ENCODE assay signal across 12 mouse cellular contexts in genomic region chr5:139581308-139581868, GRCm38 (mm10). TPM values are rescaled to one million over a fixed set of nuclear protein-coding genes. Genes with fewer than 3 reads are reported as not detected.
DNase-seq lines count a peak whose midpoint lies in the region; ATAC-seq and TF ChIP-seq lines count a peak whose summit lies in the region.
"Had no signal": no experiment of that assay in that cellular context is flagged by ENCODE, and none has a peak within 500 bp of the region (broad histone marks: within the 10 kb centered on the region; RNA-seq: fewer than 3 reads in every experiment).

No protein-coding gene starts in this region.

- intact Hi-C loops in heart, postnatal 36 days (cut with DNase I), result no loop called here

- H3K27ac ChIP-seq in kidney, postnatal 0 days, result peak overlapping the region; percentile 8; the same call in 1 of the 2 replicates
- no peak overlapping the region for H3K27ac ChIP-seq in forebrain, embryonic 10.5 days
- H3K27ac ChIP-seq in hindbrain, embryonic 16.5 days (ENCODE audit: low read depth, low read length), result 0 out of 2 replicates have a peak overlapping the region, but pooled peaks have one; percentile 17
- H3K27ac ChIP-seq in neural tube, embryonic 14.5 days (ENCODE audit: low read depth, low read length), result no peak overlapping the region
- H3K27ac ChIP-seq: macrophage had no signal

- no peak overlapping the region for H3K4me2 ChIP-seq in kidney, postnatal 0 days (ENCODE audit: low read length)
- 0 out of 2 replicates have a peak overlapping the region, but pooled peaks have one; percentile 11 for H3K4me2 ChIP-seq in hindbrain, embryonic 16.5 days (ENCODE audit: low read length)
- no peak overlapping the region for H3K4me2 ChIP-seq in neural tube, embryonic 14.5 days (ENCODE audit: low read depth, low read length)

- DNase-seq in kidney, postnatal 0 days (ENCODE audit: low spot score), result peak; percentile 68
- no peak for DNase-seq in kidney, postnatal 25 days
- DNase-seq in forebrain, embryonic 10.5 days (ENCODE audit: extremely low spot score, low spot score), result no peak
- DNase-seq in thymus, adult 18-20 months, result no peak
- no peak for DNase-seq in heart, postnatal 36 days
- no peak for DNase-seq in frontal cortex, postnatal 25 days (ENCODE audit: low spot score in 2 of 2)

- H3K4me1 ChIP-seq in kidney, postnatal 0 days (replicated peaks; ENCODE audit: insufficient read depth, low read length), result peaks cover 4% of the 10 kb centered on the region; the same call in 1 of the 2 replicates
- peaks cover 48% of the 10 kb centered on the region for H3K4me1 ChIP-seq in forebrain, embryonic 10.5 days
- H3K4me1 ChIP-seq in hindbrain, embryonic 16.5 days (ENCODE audit: control insufficient read depth, insufficient read depth, low read depth, low read length), result peaks cover 17% of the 10 kb centered on the region
- H3K4me1 ChIP-seq in neural tube, embryonic 14.5 days (ENCODE audit: control insufficient read depth, insufficient read depth, low read length), result peaks cover 14% of the 10 kb centered on the region

- TF ChIP-seq CTCF in kidney, postnatal 0 days (IDR thresholded peaks at IDR 0.05; ENCODE audit: low read depth), result peak; percentile 46; the same call in 1 of the 2 replicates

- H3K27me3 ChIP-seq in kidney, postnatal 0 days (ENCODE audit: insufficient read depth, low read length), result peaks cover 30% of the 10 kb centered on the region
- peaks cover 89% of the 10 kb centered on the region for H3K27me3 ChIP-seq in forebrain, embryonic 10.5 days (ENCODE audit: poor library complexity, severe bottlenecking)
- H3K27me3 ChIP-seq in hindbrain, embryonic 16.5 days (replicated peaks; ENCODE audit: control insufficient read depth, insufficient read depth, low read length), result peaks cover 6% of the 10 kb centered on the region
- H3K27me3 ChIP-seq in neural tube, embryonic 14.5 days (ENCODE audit: control insufficient read depth, insufficient read depth, low read length), result no peaks in the 10 kb centered on the region

- no peak overlapping the region for H3K9ac ChIP-seq in kidney, postnatal 0 days (ENCODE audit: low read depth, low read length)
- peak overlapping the region; percentile 37; the same call in 1 of the 2 replicates for H3K9ac ChIP-seq in hindbrain, embryonic 16.5 days (ENCODE audit: low read depth, low read length)
- H3K9ac ChIP-seq in neural tube, embryonic 14.5 days (replicated peaks; ENCODE audit: low read depth, low read length), result no peak overlapping the region

- no peaks in the 10 kb centered on the region for H3K9me3 ChIP-seq in kidney, postnatal 0 days (replicated peaks; ENCODE audit: low read length)
- peaks cover 11% of the 10 kb centered on the region; the same call in 1 of the 2 replicates for H3K9me3 ChIP-seq in forebrain, embryonic 10.5 days
- no peaks in the 10 kb centered on the region; the same call in 1 of the 2 replicates for H3K9me3 ChIP-seq in hindbrain, embryonic 16.5 days (ENCODE audit: control insufficient read depth, low read length)
- H3K9me3 ChIP-seq in neural tube, embryonic 14.5 days (ENCODE audit: control insufficient read depth, low read length), result no peaks in the 10 kb centered on the region

- 4% methylated on average over 10 of the region's 10 CpGs for WGBS in kidney, postnatal 0 days
- WGBS in forebrain, embryonic 10.5 days, result 5% methylated on average over 10 of the region's 10 CpGs
- 7% methylated on average over 10 of the region's 10 CpGs for WGBS in hindbrain, embryonic 16.5 days
- 3% methylated on average over 10 of the region's 10 CpGs for WGBS in neural tube, embryonic 14.5 days

- ATAC-seq in kidney, postnatal 0 days (replicated peaks; ENCODE audit: low FRiP score, low read depth), result peak; percentile 69
- no peak for ATAC-seq in hindbrain, embryonic 16.5 days
- peak; percentile 65; the same call in 1 of the 2 replicates for ATAC-seq in neural tube, embryonic 14.5 days (ENCODE audit: low read depth)
- ATAC-seq: inflammation-experienced regulatory T-cells, adult 6 months had no signal

- H3K36me3 ChIP-seq in kidney, postnatal 0 days (ENCODE audit: insufficient read depth, low read length), result no peaks in the 10 kb centered on the region
- no peaks in the 10 kb centered on the region for H3K36me3 ChIP-seq in forebrain, embryonic 10.5 days (replicated peaks)
- H3K36me3 ChIP-seq in hindbrain, embryonic 16.5 days (ENCODE audit: control insufficient read depth, insufficient read depth, low read length), result no peaks in the 10 kb centered on the region
- no peaks in the 10 kb centered on the region for H3K36me3 ChIP-seq in neural tube, embryonic 14.5 days (ENCODE audit: control insufficient read depth, insufficient read depth, low read length)

- no peak overlapping the region for H3K4me3 ChIP-seq in kidney, postnatal 0 days (replicated peaks; ENCODE audit: low read depth, low read length)
- peak overlapping the region; percentile 4; the same call in 1 of the 2 replicates for H3K4me3 ChIP-seq in forebrain, embryonic 10.5 days
- H3K4me3 ChIP-seq in hindbrain, embryonic 16.5 days (ENCODE audit: low read length), result no peak overlapping the region
- H3K4me3 ChIP-seq in neural tube, embryonic 14.5 days (ENCODE audit: low read depth, low read length), result no peak overlapping the region

RNA-seq across cellular contexts. Expression of gene Uncx, which starts 38.1 kb away (rescaled TPM):
- polyA plus RNA-seq in kidney, postnatal 0 days (2015; fragmentation: Nextera tagmentation; extraction: Ambion mirVana), result 44.8 and 50.9 TPM in 2 replicates
- 7.7 and 9.4 TPM in 2 replicates for polyA plus RNA-seq in forebrain, embryonic 10.5 days (2016; fragmentation: Nextera tagmentation; extraction: Ambion mirVana)
- polyA plus RNA-seq in hindbrain, embryonic 16.5 days (2015; fragmentation: Nextera tagmentation; extraction: Ambion mirVana), result 24.9 and 26.7 TPM in 2 replicates
- 33.4 and 39.8 TPM in 2 replicates for polyA plus RNA-seq in neural tube, embryonic 14.5 days (2014; fragmentation: Nextera tagmentation; extraction: Ambion mirVana)
- total RNA-seq in heart, postnatal 36 days (2021), result not detected
- total RNA-seq: granulocyte monocyte progenitor cell, adult 5-6 weeks; liver, adult 2 months had no signal
- polyA plus RNA-seq: inflammation-experienced regulatory T-cells, adult 6 months; liver, adult 2 months; macrophage had no signal

Comparison
In these comparisons a context has a peak if more than half of its experiments do, and no peak if none do; other contexts are left out.
1. H3K27ac ChIP-seq: peak in kidney, postnatal 0 days (single experiment) and hindbrain, embryonic 16.5 days (single experiment); none in forebrain, embryonic 10.5 days (single experiment) and neural tube, embryonic 14.5 days (single experiment).